Mouse (Mus musculus) B cell, adult 2 months (primary cell): ENCODE results near the gene Bcl3.
A peak's percentile ranks its signal among the peaks of the same experiment; 100 is the strongest.

Experiments used
- DNase-seq, 2 experiments: peaks; one replicate each; pipeline ENCODE4 v3.0.0; 2022

Bcl3 gene

GRCm38 (mm10) chr7:19822604-19823058 is at the start of gene Bcl3:
Bcl3 (minus strand) TSS chr7:19822770.
- DNase-seq = peak; percentile 78 to 79

DNA sequence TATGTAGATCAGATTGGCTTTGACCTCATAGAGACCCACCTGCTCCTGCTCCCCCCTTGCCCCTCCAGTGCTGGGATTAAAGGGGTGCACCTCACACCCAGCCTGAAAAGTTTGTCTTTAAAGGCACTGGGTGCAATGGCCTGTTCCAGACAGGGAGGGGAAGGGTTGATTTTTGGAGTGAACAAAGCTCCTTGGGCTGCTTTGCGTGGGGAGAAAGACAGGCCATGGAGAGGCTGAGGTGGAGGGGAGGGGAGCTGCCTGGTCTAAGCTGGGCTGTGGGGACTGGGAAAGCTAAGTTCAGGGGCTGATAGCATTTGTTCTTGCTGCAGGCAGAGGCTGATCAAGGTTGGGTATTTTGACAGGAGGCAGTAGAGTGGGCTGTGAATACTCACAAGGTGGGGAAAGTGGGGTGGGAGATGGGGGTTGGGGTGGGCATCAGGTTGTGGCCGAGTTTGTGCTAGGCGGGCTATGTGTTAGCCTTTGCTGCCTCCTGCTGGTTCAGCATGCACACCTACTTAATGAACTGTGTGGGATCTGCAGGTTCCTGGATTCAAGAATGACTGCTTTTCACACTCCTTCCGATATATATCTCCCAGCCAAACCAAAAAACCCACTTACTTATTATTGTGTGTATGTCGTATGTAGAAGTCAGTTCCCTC is 49.5 kb upstream of the Bcl3 start:
- DNase-seq = peak; percentile 56 to 59

DNA sequence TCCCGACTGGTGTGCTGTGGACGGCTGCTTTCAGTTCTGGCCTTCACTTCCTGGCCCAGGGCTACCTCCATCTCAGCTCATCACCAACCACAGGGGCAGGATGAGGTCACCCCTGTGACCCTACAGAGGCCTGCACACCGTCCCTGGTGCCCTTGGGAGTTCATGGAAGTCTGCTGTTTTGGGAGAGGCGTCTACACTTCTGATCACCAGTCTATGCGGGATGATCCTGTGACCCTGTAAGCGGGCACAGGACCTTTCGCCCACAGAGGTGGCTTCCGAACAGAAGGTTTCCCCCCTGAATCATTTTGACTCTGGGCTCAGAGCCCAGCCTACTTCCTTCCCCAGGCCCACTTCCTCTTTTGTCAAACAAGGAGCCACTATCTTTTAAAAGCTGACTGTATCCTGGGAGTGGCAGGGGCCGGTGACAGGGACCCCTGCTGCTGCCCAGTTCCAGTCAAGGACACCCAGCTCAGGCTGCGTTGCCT is 48.6 kb upstream of the Bcl3 start:
- DNase-seq = peak; percentile 77 to 78

DNA sequence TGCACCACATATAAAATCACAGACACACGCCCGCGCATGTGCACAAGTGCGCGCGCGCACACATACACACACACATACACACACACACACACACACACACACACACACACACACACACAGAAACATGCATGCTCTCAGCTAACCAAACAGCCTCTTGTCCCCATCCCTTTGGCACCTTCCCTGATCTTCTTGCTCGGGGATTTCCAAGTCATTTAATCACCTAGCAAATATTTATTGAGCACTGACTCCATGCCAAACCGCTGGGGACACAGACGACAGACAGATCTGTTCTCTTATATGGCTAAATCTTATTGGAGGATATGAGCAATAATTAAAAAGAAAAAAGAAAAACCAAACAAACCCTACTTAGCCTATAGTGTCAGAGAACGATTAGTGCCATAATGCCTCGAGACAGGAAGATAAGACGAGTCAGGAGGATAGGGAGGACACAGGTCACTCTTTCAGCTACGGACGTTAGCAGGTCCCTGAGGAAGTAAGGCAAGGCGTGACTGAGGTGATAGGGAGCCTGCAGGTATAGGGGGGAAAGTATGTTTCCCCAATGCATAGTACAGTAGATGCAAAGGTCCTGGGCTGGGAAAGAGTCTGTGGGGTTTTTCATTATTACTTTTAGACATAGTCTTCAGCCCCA is 45.3 kb upstream of the Bcl3 start:
- no peak for DNase-seq

GRCm38 (mm10) chr7:19866490-19866889 is 43.9 kb upstream of the Bcl3 start:
- no peak for DNase-seq

- no peak for DNase-seq
These were observed 42.9 kb upstream of the Bcl3 start for GRCm38 (mm10) chr7:19865246-19866036.

GRCm38 (mm10) chr7:19864241-19864640 is 41.7 kb upstream of the Bcl3 start:
- no peak for DNase-seq

DNA sequence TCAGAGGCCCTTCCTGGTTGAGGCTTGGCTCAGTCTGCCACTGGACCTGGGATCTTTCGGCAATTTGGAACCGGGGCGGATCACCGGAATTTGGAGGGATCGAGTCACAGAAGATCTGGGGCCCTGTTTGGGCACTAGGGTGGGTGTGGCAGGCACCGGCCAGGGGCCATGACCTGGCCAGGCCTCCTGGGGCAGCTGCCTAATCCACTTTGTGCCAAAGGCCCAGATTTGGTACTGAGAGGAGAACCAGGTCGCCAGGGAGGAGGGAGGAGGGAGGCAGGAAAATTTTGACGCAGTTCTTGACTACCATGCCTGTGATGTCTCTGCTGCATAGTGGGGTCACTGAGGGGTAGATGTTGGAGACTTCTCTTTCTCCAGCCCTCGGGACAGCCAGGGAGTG is 38.6 kb upstream of the Bcl3 start, which contains the start of gene Ceacam16:
TSS of gene Ceacam16 (minus strand) at position 101 of the 400 bp plus-strand sequence.
- no peak for DNase-seq

- DNase-seq = no peak
These were observed 37.2 kb upstream of the Bcl3 start for GRCm38 (mm10) chr7:19859740-19860139.

- DNase-seq = no peak
These were observed 33.7 kb upstream of the Bcl3 start for GRCm38 (mm10) chr7:19856283-19856682.

DNA sequence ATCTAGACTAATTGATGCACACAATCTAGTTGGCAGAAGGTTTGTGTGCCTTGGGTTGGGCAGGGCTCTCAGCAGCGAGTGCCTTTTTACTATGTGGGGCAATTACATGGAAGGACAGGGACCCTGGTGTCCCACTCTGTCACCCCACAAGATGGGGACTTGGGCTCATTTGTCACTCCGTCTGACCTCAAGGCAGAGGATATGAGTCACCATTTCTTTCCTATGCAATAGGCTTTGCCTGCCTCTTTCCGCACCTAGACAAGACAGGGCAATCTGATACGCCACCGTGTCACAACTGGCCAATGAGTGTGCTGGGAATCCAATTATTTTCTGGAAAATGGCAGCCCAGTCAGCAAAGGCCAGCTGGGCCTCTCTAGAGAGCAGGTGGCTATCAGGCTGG is 33.1 kb upstream of the Bcl3 start:
- no peak for DNase-seq

GRCm38 (mm10) chr7:19853526-19853925 is 31.0 kb upstream of the Bcl3 start:
- no peak for DNase-seq

DNA sequence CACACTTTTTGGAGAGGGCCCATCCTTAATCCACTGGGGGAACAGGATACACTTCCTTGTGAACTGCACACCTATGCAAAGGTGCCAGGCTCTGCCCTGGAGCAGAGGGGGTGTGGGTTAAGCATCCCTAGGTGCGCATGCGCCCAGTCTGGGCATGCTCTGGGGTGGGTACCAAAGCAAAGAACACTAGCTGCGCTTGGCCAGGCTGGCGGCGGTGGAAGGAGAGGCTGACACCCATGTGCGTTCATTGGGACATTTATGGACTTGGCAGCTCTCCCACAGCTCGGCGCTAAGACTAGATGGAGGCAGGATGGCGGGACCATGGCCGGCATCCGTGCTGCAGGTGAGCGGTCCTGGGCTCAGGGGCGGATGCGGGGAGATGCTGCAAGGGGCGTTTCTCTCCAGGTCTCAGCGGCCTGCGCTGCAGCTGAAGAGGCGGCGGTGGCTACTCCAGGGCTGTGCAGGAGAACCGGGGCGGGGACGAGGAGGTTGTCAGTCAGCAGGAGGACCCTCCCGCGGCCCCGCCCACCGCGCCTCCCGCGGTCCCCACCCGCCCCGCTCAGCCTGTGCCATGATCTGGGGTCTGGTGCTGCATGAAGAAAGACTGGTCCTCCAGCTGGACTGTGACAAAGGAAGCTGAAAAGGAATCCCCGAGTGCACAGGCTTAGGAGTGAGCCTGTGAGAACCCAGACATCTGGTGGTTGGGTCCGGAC is 29.4 kb upstream of the Bcl3 start, which contains the start of gene Gm19345:
TSS of gene Gm19345 (plus strand) at position 146 of the 713 bp plus-strand sequence.
- DNase-seq = no peak

DNA sequence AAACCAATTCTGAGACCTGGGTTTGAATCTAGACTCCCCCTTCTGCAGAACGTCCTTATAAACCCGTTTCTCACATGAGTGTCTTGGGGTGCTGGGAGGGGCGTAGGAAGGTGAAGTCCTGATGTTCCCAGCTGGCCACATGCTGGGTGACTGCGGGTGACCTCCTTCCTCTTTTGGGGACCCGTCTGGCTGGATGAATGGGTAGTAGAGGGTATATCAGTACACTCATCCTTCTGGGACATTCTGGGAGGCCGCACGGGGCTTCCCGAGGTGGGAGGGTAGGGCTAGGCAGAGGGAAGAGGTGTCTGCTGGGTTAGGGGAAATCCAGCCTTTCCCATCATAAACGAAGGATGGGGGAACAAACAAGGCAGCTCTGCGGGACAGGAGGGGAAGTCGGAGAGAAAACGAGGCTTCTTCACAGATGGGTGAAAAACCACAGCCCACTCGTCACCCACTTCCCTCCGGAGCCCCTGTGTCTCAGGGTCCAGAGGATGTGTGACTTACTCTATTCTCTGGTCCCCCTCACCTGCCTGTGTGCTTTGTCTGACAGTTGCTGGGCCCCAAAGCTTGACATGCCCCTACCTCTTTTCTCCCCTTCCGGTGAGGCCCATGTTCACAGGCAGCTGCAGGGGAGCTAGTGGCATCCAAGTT is 22.1 kb upstream of the Bcl3 start:
- peak; percentile 65 to 73 for DNase-seq

DNA sequence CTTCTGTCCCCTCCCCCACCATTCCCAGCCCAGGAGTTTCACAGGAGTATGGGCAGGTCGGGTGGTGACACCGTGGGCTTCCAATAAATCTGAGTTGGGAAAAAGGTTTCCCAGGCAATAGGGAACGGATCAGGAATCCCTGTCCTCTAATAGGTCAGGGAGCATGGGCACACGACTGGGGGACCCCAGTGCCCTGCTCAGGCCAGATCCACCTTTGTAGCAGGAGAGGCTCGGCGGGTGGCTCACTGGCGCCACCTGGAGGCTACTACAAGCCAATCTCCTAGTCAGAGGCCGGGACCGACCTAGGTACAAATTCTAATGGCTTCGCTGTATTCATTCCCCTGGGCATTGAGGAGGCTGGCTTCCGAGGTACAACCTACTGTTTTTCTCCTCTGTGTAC is 21.0 kb upstream of the Bcl3 start:
- peak; percentile 87 for DNase-seq

DNA sequence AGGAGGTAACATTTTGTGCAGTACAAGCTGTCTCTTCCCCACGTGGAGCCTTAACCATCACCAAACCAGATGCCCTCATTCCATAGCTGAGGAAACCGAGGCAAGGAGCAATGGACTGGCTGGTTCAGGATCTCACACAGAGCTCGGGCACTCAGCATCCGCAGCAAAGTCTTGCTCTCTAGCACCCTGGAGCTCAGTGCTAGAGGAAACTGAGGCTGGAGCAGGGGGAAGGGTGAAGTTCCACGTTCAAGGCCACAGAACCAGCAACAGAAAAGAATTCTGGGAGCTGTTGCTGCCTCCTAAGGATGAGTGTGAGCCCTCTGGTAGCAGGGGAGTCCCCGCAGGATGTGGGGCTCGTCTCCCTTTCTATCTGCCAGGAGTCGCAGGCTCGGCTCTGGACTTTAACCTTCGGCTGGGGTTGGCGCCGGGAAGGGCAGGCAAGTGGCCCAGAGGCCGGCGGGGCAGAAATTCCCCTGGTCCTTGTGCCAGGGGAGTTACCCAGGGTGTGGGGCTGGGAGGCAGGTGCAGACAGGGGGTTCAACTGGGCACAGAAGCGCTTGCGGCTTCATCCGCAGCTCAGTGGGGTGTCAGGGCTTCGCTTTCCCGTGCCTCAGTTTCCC is 20.4 kb upstream of the Bcl3 start:
- no peak for DNase-seq

DNA sequence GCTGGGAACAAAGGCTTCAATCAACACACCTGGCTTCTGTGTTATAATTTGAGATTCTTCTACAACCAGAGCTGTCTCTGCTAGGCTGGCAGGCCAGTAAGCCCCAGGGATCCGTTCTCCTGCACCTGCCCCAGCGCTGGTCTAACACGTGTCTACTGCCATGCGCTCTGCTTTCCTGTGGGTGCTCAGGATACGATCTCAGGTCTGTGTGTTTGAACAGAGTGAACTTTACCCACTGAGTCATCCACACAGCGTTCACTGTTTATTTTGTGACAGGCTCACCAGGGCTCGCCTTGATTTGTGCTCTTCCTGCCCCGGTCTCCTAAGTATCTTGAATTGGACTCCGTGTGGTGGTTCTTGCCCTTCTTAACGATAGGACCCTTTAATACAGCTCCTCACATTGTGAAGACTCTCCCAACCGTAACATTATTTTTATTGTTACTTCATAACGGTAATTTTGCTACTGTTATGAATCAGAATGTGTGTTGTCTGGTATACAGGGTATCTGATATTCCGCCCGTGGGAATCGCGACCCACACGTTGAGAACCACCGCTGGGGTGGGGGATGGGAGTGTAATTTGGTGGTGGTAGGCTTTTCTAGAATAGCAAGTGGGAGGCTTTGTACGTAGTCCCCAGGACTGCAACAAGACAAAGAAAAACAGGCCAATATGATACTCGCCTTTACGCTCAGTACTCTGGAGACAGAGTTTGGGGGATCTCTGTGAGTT is 19.3 kb upstream of the Bcl3 start:
- no peak for DNase-seq

DNA sequence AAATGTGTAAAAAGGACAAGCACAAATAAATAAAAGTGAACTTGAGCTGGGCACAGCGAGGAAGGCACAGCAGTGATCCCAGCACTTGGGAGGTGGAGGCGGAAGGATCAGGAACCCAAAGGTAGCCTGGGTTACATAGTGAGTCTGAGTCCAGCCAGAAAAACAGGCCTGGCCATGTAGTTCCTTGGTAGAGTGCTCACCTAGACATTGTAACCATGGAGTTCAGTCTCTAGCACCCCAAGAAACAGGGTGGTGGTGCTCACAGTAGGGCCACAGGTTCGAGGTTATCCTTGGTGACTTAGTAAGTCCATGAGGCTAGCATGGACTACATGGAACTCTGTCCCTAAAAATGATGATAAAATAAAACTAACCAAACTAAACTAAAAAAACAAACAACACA is 18.4 kb upstream of the Bcl3 start:
- no peak for DNase-seq

DNA sequence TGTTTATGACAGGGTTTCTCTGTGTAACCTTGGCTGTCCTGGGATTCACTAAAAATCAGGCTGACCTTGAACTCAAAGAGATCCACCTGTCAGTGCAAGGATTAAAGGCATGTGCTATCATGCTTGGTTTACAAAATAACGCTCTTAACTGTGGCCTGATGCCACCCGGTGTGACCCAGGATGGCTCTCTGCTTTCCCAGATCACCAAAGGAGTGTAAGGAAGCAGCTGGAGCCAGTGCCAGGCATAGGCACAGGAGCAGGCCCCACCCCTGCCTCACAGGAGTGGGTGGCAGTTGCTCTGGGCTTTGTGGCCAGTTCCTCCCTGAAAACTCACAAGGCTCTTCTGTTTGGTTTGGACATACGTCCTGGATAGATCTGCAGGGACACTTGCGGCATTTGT is 17.8 kb upstream of the Bcl3 start:
- no peak for DNase-seq

GRCm38 (mm10) chr7:19836843-19837242 is 14.3 kb upstream of the Bcl3 start:
- DNase-seq = no peak

DNA sequence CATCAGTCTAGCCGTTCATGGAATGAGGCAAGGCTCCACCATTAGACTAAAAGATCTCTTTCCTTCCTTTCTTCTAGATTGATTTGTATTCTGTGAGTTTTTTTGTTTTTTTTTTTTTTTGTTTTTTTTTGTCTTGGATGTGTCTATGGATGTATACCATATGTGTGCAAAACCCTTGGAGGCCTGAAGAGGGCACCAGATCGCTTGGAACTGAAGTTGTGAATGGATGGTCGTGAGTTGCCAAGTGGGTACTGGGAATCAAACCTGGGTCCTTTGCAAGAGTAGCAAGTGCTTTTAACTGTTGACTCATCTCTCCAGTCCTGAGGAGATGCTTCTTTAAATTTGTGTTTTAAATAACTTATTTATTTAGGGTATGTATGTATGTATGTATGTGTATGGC is 11.5 kb upstream of the Bcl3 start:
- DNase-seq = no peak
